Mouse (Mus musculus): Measurements from ENCODE around the gene Jmjd1c. TPM values are rescaled to one million over a fixed set of nuclear protein-coding genes. Genes with fewer than 3 reads are reported as not detected.

Jmjd1c gene
- total RNA-seq, 2 experiments from 2014 or later, result 52.9 to 57.7 TPM

GRCm38 (mm10) chr10:67126859-67127758 is 31.2 kb downstream of the Jmjd1c start:
- DNase-seq, result peak; percentile 53 to 67

GRCm38 (mm10) chr10:67129531-67129930 is 33.6 kb downstream of the Jmjd1c start:
- peak in 1 of 2 experiments; percentile 43 for DNase-seq

GRCm38 (mm10) chr10:67131709-67132108 is 35.8 kb downstream of the Jmjd1c start:
- peak; percentile 47 to 57 for DNase-seq

- DNase-seq, result no peak
Observed at GRCm38 (mm10) chr10:67134322-67134721, 38.4 kb downstream of the Jmjd1c start.

GRCm38 (mm10) chr10:67137437-67137836 is 41.5 kb downstream of the Jmjd1c start:
- no peak for DNase-seq

GRCm38 (mm10) chr10:67143661-67144060 is 47.7 kb downstream of the Jmjd1c start:
- DNase-seq, result peak; percentile 23 to 41

- no peak for DNase-seq
Observed at GRCm38 (mm10) chr10:67144269-67144668, 48.3 kb downstream of the Jmjd1c start.

DNA sequence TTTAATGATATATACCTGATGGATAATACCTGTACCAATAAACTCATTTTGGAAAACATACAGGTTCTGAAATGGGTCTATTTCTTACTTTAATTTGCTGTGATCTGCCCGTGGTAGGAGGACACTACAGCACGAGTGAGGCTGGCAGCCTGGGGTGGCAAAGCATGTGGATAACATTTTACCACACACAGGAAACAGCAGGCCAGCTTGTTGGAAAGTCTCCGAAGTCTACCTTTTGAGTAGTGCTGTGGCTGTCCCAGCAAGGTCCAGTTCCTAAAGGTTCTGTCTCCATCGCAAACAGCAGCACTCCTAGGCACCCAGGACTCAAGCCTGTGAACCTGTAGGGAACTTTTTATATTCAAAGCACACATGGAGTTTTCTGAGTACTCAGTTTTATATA is 49.7 kb downstream of the Jmjd1c start:
- no peak for DNase-seq

- DNase-seq, result no peak
Observed at GRCm38 (mm10) chr10:67151766-67152165, 55.8 kb downstream of the Jmjd1c start.

GRCm38 (mm10) chr10:67154647-67155046 is 58.7 kb downstream of the Jmjd1c start:
- DNase-seq, result no peak

DNA sequence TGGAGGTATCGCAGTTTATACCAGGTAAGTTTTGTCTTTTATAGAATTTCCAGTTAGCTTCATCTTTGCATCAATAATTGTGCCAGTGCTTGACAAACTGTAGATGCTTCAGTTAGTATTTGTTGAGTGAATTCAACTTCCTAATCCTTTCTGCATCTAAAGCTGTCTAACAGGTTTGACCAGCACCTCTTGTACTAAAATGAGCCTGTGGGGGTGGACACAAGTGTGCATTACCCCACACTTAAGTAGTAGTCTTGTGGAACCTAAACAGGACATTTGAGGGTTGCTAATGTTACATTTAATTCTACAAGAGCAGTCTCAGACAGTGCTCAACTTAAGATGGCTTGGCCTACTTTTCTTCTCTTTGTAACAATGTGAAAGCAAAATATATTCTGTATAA is 78.1 kb downstream of the Jmjd1c start:
- no peak for DNase-seq

GRCm38 (mm10) chr10:67176031-67176430 is 80.1 kb downstream of the Jmjd1c start:
- no peak for DNase-seq

DNA sequence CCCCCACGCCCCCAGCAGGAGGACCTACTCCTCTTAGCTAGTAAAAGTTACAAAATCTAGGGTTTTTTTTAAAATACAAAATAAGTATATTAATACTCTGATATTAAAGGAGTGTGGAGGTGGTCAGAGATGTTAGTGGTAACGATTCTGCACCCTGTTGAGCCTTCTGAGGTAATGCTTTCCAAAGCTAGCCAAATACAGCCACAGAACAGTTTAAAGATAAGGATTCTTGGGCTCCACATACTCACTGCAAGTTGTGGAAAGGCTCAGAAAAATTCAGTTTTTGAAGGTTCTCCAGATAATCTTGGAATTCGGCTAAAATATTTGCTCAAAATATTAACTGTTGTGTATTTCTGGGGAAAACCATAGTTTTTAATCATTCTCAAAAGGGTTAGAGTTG is 81.0 kb downstream of the Jmjd1c start:
- DNase-seq, result no peak

DNA sequence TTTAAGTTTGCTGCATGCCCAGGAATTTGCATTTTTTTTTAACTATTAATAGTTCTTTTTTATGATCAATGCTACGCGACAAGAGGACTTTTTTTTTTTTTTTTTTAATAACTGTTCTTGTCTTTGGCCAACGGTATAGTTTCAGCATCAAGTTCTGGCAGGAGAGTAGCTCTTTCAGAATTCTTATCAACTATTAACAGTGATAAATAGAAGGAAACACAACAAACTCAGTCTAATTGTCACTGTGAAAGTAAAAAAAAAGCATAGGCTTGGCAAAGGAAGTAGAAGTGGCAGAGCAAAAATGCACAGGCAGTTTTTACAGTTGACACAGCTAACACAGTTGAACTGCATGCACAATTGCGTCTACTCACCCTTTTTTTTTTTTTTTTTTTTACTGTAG is 81.5 kb downstream of the Jmjd1c start:
- DNase-seq, result no peak

DNA sequence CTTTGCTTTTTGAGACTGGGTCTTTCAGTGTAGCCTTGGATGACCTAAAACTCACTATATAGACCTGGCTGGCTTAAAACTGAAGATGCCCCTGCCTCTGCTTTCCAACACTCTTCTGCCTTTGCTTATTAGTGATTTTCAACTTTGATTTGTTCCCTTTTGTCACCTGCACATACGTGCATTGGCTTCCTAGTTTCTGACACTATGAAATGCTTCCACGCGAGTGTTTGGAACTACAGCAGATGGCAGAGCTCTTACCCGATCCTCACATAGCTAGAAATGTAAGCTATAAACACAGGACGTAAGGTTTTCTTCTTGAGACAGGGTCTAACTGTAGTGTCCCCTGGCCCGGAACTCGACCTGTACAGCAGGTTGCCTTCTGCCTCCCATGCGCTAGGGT is 84.1 kb downstream of the Jmjd1c start:
- DNase-seq, result no peak

GRCm38 (mm10) chr10:67180799-67181198 is 84.9 kb downstream of the Jmjd1c start:
- no peak for DNase-seq

- peak in 1 of 2 experiments; percentile 6 for DNase-seq
Observed at GRCm38 (mm10) chr10:67182651-67183050, 86.7 kb downstream of the Jmjd1c start.

DNA sequence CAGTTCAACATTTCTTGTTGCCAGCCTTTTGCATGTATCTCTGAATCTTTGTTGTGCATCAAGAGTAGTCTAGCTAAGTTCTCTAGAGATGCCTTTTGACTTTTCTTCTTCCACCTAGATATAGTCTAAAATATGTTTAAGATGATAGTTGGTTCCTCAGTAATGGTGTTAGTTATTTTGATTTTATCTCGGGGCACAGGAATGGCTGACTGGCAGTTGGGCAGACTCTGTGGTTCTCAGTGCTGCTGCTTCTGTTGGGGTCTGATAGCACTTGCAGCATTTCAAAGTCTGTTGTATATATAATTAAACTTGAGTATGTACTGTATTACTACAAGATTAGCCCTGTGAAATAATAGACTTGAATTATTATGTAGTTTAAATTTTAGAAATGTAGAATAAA is 87.2 kb downstream of the Jmjd1c start:
- DNase-seq, result no peak

- no peak for DNase-seq
Observed at GRCm38 (mm10) chr10:67184441-67185070, 88.6 kb downstream of the Jmjd1c start.

- peak; percentile 71 to 77 for DNase-seq
Observed at GRCm38 (mm10) chr10:67185491-67186081, 89.7 kb downstream of the Jmjd1c start.

- no peak for DNase-seq
Observed at GRCm38 (mm10) chr10:67186489-67186888, 90.6 kb downstream of the Jmjd1c start.

DNA sequence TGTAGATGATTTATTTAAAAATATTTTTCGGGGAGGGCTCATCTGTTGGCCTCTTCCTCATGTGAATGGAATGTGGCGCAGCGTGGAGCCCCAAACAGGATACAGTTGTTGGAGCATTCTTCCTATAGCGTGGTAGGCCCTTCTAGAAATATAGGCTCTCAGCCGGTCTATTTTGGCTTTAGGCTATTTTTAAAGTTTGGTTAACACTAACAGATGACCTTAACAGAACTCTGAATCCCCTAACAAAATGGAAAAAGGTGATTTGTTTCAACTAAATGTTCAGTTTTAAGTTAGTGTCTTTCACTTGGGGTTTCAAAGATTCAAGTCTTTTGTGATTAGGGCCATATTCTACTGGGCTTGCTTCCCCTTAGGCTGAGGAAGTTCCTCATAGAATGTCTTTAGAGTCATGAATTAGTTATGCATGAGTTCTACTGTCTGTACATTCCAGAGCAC is 91.1 kb downstream of the Jmjd1c start:
- peak; percentile 33 to 34 for DNase-seq

DNA sequence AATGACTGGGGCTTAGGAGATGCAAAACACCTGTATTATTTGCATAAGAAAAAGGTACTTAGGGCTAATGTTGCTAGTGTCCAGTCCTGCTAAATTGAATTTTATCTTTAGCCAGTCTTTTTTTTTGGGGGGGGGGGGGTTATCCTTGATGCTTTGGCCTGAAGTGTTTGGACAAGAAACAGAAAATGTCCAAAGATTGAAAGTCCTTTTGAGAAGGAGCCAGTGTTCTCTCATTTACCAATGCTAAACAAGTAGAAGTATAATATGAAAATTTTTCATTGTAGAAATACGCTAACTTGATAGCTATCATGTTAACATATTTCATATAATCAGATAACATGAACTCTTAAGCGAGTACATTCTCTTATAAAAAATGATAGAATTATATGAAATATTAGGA is 92.0 kb downstream of the Jmjd1c start:
- DNase-seq, result no peak
